Mouse (Mus musculus) embryonic fibroblast, embryonic 13.5 days (primary cell): Measurements from ENCODE around the gene Cnpy1.

Experiments
- CTCF ChIP-seq: IDR thresholded peaks from 2 replicates; pipeline ENCODE4 v1.5.1; 2011; ENCODE audit warnings: mild to moderate bottlenecking, control low read depth, low read length, moderate library complexity, borderline replicate concordance; ENCODE audit not compliant: insufficient read depth
- POLR2A ChIP-seq: IDR thresholded peaks from 2 replicates; pipeline ENCODE4 v1.6.1; 2011; ENCODE audit warnings: low read depth, mild to moderate bottlenecking, control low read depth, low read length, moderate library complexity

- TF ChIP-seq CTCF (no peak), POLR2A (no peak)
Observed at GRCm38 (mm10) chr5:28259385-28259784, 13.8 kb upstream of the Cnpy1 start.
